Mouse (Mus musculus) bone marrow macrophage, adult 2 months (primary cell): ENCODE measurements around the gene A330070K13Rik.

Source experiments
- CTCF ChIP-seq: IDR thresholded peaks from 2 replicates; pipeline ENCODE4 v1.5.1; 2012; ENCODE audit warnings: low read depth, mild to moderate bottlenecking, low read length, moderate library complexity
- POLR2A ChIP-seq: IDR thresholded peaks from 2 replicates; pipeline ENCODE4 v1.6.1; 2012; ENCODE audit warnings: mild to moderate bottlenecking, low read depth, low read length, borderline replicate concordance

GRCm38 (mm10) chr5:130400136-130400917 is 15.9 kb upstream of the A330070K13Rik start:
- TF ChIP-seq CTCF = no peak
- no peak for TF ChIP-seq POLR2A
